18 mouse cellular contexts compared by ENCODE assay signal in genomic region chr13:37517055-37517807, GRCm38 (mm10).
DNase-seq lines count a peak whose midpoint lies in the region; ATAC-seq and TF ChIP-seq lines count a peak whose summit lies in the region.
"Had no signal": no experiment of that assay in that cellular context is flagged by ENCODE, and none has a peak within 500 bp of the region (broad histone marks: within the 10 kb centered on the region; RNA-seq: fewer than 3 reads in every experiment).

No protein-coding gene starts in this region.

- no peaks in the 10 kb centered on the region for H3K9me3 ChIP-seq in forebrain, embryonic 11.5 days (ENCODE audit: control insufficient read depth, low read length)
- H3K9me3 ChIP-seq in forebrain, embryonic 10.5 days, result no peaks in the 10 kb centered on the region
- H3K9me3 ChIP-seq in neural tube, embryonic 13.5 days, result no peaks in the 10 kb centered on the region
- no peaks in the 10 kb centered on the region for H3K9me3 ChIP-seq in neural tube, embryonic 15.5 days (replicated peaks)
- no peaks in the 10 kb centered on the region for H3K9me3 ChIP-seq in forebrain, postnatal 0 days (ENCODE audit: low read length)
- H3K9me3 ChIP-seq: intestine, embryonic 15.5 days; limb, embryonic 13.5 days; lung, embryonic 15.5 days had no signal

- no peak overlapping the region for H3K27ac ChIP-seq in forebrain, embryonic 11.5 days (ENCODE audit: low read depth, low read length)
- H3K27ac ChIP-seq in forebrain, embryonic 10.5 days, result no peak overlapping the region
- H3K27ac ChIP-seq in neural tube, embryonic 13.5 days (replicated peaks), result no peak overlapping the region; the same call in 1 of the 2 replicates
- H3K27ac ChIP-seq in neural tube, embryonic 15.5 days (replicated peaks), result no peak overlapping the region
- no peak overlapping the region for H3K27ac ChIP-seq in forebrain, postnatal 0 days (ENCODE audit: low read depth, low read length)
- H3K27ac ChIP-seq: intestine, embryonic 15.5 days; limb, embryonic 13.5 days; lung, embryonic 15.5 days had no signal

- intact Hi-C loops in heart, postnatal 14 days (cut with DNase I), result no loop called here

- TF ChIP-seq CTCF in forebrain, postnatal 0 days (IDR thresholded peaks at IDR 0.05; ENCODE audit: low read depth), result no peak

- no peak overlapping the region for H3K9ac ChIP-seq in forebrain, embryonic 11.5 days (ENCODE audit: low read length)
- H3K9ac ChIP-seq in neural tube, embryonic 13.5 days, result no peak overlapping the region
- no peak overlapping the region for H3K9ac ChIP-seq in neural tube, embryonic 15.5 days (replicated peaks)
- H3K9ac ChIP-seq in forebrain, postnatal 0 days, result no peak overlapping the region
- H3K9ac ChIP-seq: intestine, embryonic 15.5 days; limb, embryonic 13.5 days; lung, embryonic 15.5 days had no signal

- peak; percentile 60 for DNase-seq in forebrain, embryonic 11.5 days (ENCODE audit: low spot score)
- DNase-seq in forebrain, embryonic 10.5 days (ENCODE audit: extremely low spot score, low spot score), result no peak
- no peak for DNase-seq in forebrain, postnatal 0 days
- DNase-seq in retina, postnatal 1 day, result peak; percentile 82
- DNase-seq in heart, postnatal 14 days, result no peak
- no peak for DNase-seq in adrenal gland, adult 8-10 months
- DNase-seq: B cell, adult 2 months; cerebellum, adult 11-12 months; heart, postnatal 36 days; kidney, postnatal 14 days; right cerebral cortex, postnatal 25 days; thymus, postnatal 14 days had no signal

- WGBS in forebrain, embryonic 11.5 days, result 24% methylated on average over 14 of the region's 14 CpGs
- WGBS in forebrain, embryonic 10.5 days, result 30% methylated on average over 14 of the region's 14 CpGs
- WGBS in neural tube, embryonic 13.5 days, result 34% methylated on average over 14 of the region's 14 CpGs
- WGBS in neural tube, embryonic 15.5 days, result 36% methylated on average over 14 of the region's 14 CpGs
- 21% methylated on average over 14 of the region's 14 CpGs for WGBS in forebrain, postnatal 0 days

- H3K36me3 ChIP-seq in forebrain, embryonic 11.5 days (ENCODE audit: control insufficient read depth, insufficient read depth, low read length), result no peaks in the 10 kb centered on the region
- no peaks in the 10 kb centered on the region for H3K36me3 ChIP-seq in forebrain, embryonic 10.5 days (replicated peaks)
- H3K36me3 ChIP-seq in neural tube, embryonic 13.5 days, result no peaks in the 10 kb centered on the region
- H3K36me3 ChIP-seq in neural tube, embryonic 15.5 days, result no peaks in the 10 kb centered on the region
- H3K36me3 ChIP-seq in forebrain, postnatal 0 days (ENCODE audit: insufficient read depth), result no peaks in the 10 kb centered on the region
- H3K36me3 ChIP-seq: intestine, embryonic 15.5 days; limb, embryonic 13.5 days; lung, embryonic 15.5 days had no signal

- H3K4me1 ChIP-seq in forebrain, embryonic 11.5 days (replicated peaks; ENCODE audit: control insufficient read depth, insufficient read depth, low read length), result peaks cover 4% of the 10 kb centered on the region; the same call in 1 of the 2 replicates
- H3K4me1 ChIP-seq in forebrain, embryonic 10.5 days, result peaks cover 37% of the 10 kb centered on the region
- peaks cover 20% of the 10 kb centered on the region for H3K4me1 ChIP-seq in neural tube, embryonic 13.5 days (replicated peaks)
- H3K4me1 ChIP-seq in neural tube, embryonic 15.5 days, result peaks cover 13% of the 10 kb centered on the region
- H3K4me1 ChIP-seq in forebrain, postnatal 0 days (ENCODE audit: insufficient read depth), result 0 out of 2 replicates have a peak, but pooled peaks cover 4% of the 10 kb centered on the region

- H3K27me3 ChIP-seq in forebrain, embryonic 11.5 days (ENCODE audit: control insufficient read depth, insufficient read depth, low read length), result no peaks in the 10 kb centered on the region
- H3K27me3 ChIP-seq in forebrain, embryonic 10.5 days (ENCODE audit: poor library complexity, severe bottlenecking), result peaks cover 10% of the 10 kb centered on the region
- no peaks in the 10 kb centered on the region for H3K27me3 ChIP-seq in neural tube, embryonic 13.5 days
- H3K27me3 ChIP-seq in neural tube, embryonic 15.5 days (replicated peaks), result no peaks in the 10 kb centered on the region
- peaks cover 6% of the 10 kb centered on the region for H3K27me3 ChIP-seq in forebrain, postnatal 0 days (ENCODE audit: insufficient read depth, low read length)
- H3K27me3 ChIP-seq: intestine, embryonic 15.5 days; lung, embryonic 15.5 days had no signal

- no peak overlapping the region for H3K4me2 ChIP-seq in forebrain, embryonic 11.5 days (ENCODE audit: low read depth, low read length, severe bottlenecking)
- no peak overlapping the region for H3K4me2 ChIP-seq in neural tube, embryonic 13.5 days
- no peak overlapping the region for H3K4me2 ChIP-seq in neural tube, embryonic 15.5 days
- no peak overlapping the region for H3K4me2 ChIP-seq in forebrain, postnatal 0 days (ENCODE audit: low read depth)
- H3K4me2 ChIP-seq: intestine, embryonic 15.5 days; limb, embryonic 13.5 days; lung, embryonic 15.5 days had no signal

- no peak overlapping the region for H3K4me3 ChIP-seq in forebrain, embryonic 11.5 days (ENCODE audit: low read depth, low read length)
- no peak overlapping the region for H3K4me3 ChIP-seq in forebrain, embryonic 10.5 days
- H3K4me3 ChIP-seq in neural tube, embryonic 13.5 days, result no peak overlapping the region
- no peak overlapping the region for H3K4me3 ChIP-seq in neural tube, embryonic 15.5 days (replicated peaks)
- H3K4me3 ChIP-seq in forebrain, postnatal 0 days (ENCODE audit: low read depth, low read length), result no peak overlapping the region
- H3K4me3 ChIP-seq: intestine, embryonic 15.5 days; limb, embryonic 13.5 days; lung, embryonic 15.5 days had no signal

- peak; percentile 78 for ATAC-seq in forebrain, embryonic 11.5 days (replicated peaks; ENCODE audit: low FRiP score)
- peak; percentile 7; the same call in 1 of the 2 replicates for ATAC-seq in neural tube, embryonic 13.5 days (ENCODE audit: low read depth)
- ATAC-seq in neural tube, embryonic 15.5 days (ENCODE audit: low FRiP score), result no peak
- ATAC-seq in forebrain, postnatal 0 days, result peak; percentile 50; the same call in 1 of the 2 replicates
- ATAC-seq: activated CD4-positive, CD25-positive, alpha-beta regulatory T cell, adult 4 months; intestine, embryonic 15.5 days had no signal

Comparison
In these comparisons a context has a peak if more than half of its experiments do, and no peak if none do; other contexts are left out.
1. DNase-seq: peak in forebrain, embryonic 11.5 days (single experiment) and retina, postnatal 1 day (single experiment); none in forebrain, embryonic 10.5 days (single experiment), forebrain, postnatal 0 days (single experiment), heart, postnatal 14 days (0 of 2) and adrenal gland, adult 8-10 months (single experiment).